Mouse (Mus musculus) lung, embryonic 15.5 days (tissue): ENCODE results near the gene Ripor1. TPM values are rescaled to one million over a fixed set of nuclear protein-coding genes. Genes with fewer than 3 reads are reported as not detected.

ENCODE experiments used
- ATAC-seq: fragments of 200-750 bp; cut with Nextera tagmentation; 2 replicates; pipeline ENCODE4 v1.8.0; 2017; ENCODE audit warnings: moderate number of reproducible peaks, borderline replicate concordance; ENCODE audit not compliant: low FRiP score, low TSS enrichment; ENCODE audit errors: extremely low read depth
- H3K27ac ChIP-seq: fragments of 300-500 bp; sonication (generic); 2 replicates; pipeline ENCODE4 v1.5.1; 2015; ENCODE audit warnings: moderate library complexity, mild to moderate bottlenecking, inconsistent platforms
- H3K27me3 ChIP-seq: fragments of 300-500 bp; sonication (generic); 2 replicates; pipeline ENCODE4 v1.6.1; 2015; ENCODE audit warnings: inconsistent platforms
- H3K36me3 ChIP-seq: fragments of 300-500 bp; sonication (generic); 2 replicates; pipeline ENCODE4 v1.6.1; 2015; ENCODE audit warnings: inconsistent platforms
- H3K4me1 ChIP-seq: fragments of 300-500 bp; sonication (generic); 2 replicates; pipeline ENCODE4 v1.6.1; 2015; ENCODE audit warnings: inconsistent platforms
- H3K4me2 ChIP-seq: fragments of 300-500 bp; sonication (generic); 2 replicates; pipeline ENCODE4 v1.6.1; 2015; ENCODE audit warnings: inconsistent platforms, mild to moderate bottlenecking, moderate library complexity
- H3K4me3 ChIP-seq: fragments of 300-500 bp; sonication (generic); 2 replicates; pipeline ENCODE4 v1.5.1; 2015; ENCODE audit warnings: mild to moderate bottlenecking, inconsistent platforms
- H3K9ac ChIP-seq: fragments of 300-500 bp; sonication (generic); 2 replicates; pipeline ENCODE4 v1.6.1; 2015; ENCODE audit warnings: inconsistent platforms
- H3K9me3 ChIP-seq: fragments of 300-500 bp; sonication (generic); 2 replicates; pipeline ENCODE4 v1.6.1; 2016; ENCODE audit warnings: inconsistent platforms
- WGBS: fragments of 180-500 bp; shearing (Covaris S2); methylation state at CpG from one replicate; pipeline ENCODE4 v1.1.7; 2015; 5-methylcytosine and 5-hydroxymethylcytosine counted together
- polyA plus RNA-seq: library from polyadenylated mRNA; unstranded; fragments of >200 nt; fragmentation: Nextera tagmentation; extraction: Ambion mirVana; gene quantifications from 2 replicates; pipeline ENCODE4 v1.2.1, GENCODE M21; 2015

Ripor1 gene
- polyA plus RNA-seq, 1 experiment from 2014 or later, result 34.1 TPM

DNA sequence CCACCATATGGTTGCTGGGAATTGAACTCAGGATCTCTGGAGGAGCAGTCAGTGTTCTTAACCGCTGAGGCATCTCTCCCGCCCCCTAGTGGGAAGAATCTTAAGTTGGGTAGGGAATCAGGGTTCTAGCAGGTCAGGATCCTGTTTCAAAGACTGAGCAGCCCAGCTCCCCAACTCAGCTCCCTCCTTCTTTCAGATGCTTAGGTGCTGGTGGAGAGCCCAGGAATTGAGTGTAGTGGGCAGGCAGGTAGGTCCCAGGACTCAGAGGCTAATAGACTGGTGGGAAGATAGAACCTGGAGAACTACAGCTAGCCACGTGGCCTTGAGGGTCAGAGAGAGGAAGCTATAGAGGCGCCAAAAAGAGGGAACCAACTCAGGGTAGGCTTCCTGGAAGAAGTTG lies 2.6 kb downstream of the Ripor1 start:
- H3K36me3 ChIP-seq, result no peaks in the 10 kb centered on the region
- no peaks in the 10 kb centered on the region for H3K9me3 ChIP-seq
- peak overlapping the region; percentile 86 for H3K4me2 ChIP-seq
- no peak overlapping the region for H3K9ac ChIP-seq
- no peak for ATAC-seq
- no peaks in the 10 kb centered on the region for H3K27me3 ChIP-seq
- H3K4me1 ChIP-seq, result peaks cover 30% of the 10 kb centered on the region
- H3K4me3 ChIP-seq, result peak overlapping the region; percentile 77; the same call in 1 of the 2 replicates
- no peak overlapping the region for H3K27ac ChIP-seq
- WGBS, result 30% methylated on average over 4 of the region's 4 CpGs

DNA sequence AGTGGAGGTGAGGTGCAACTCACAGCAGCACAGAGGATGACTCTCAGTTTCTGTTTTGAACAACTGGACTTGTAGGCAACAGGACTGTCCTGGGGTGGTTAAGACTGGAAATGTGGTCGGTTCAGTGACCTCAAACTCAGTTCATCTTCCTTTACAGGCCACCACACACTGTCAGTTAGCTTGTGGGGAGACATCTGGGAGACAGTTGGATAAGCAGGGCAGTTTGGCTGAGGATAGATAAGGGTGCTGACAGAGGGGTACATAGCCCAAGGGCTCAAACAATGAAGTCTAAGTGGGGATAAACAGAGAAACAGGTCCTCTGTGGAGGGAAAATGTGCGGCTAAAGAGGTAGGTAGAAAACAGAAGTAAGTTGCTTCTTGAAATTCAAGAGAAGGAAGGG lies 4.3 kb downstream of the Ripor1 start:
- ATAC-seq, result no peak
- no peaks in the 10 kb centered on the region for H3K9me3 ChIP-seq
- no peak overlapping the region for H3K27ac ChIP-seq
- no peak overlapping the region for H3K4me3 ChIP-seq
- H3K36me3 ChIP-seq, result no peaks in the 10 kb centered on the region
- H3K27me3 ChIP-seq, result peaks cover 3% of the 10 kb centered on the region; the same call in 1 of the 2 replicates
- H3K4me2 ChIP-seq, result no peak overlapping the region
- WGBS, result 56% methylated on average over 2 of the region's 2 CpGs
- H3K9ac ChIP-seq, result no peak overlapping the region
- peaks cover 43% of the 10 kb centered on the region for H3K4me1 ChIP-seq

- H3K36me3 ChIP-seq, result no peaks in the 10 kb centered on the region
- no peak overlapping the region for H3K9ac ChIP-seq
- H3K9me3 ChIP-seq, result no peaks in the 10 kb centered on the region
- no peak for ATAC-seq
- peaks cover 3% of the 10 kb centered on the region; the same call in 1 of the 2 replicates for H3K27me3 ChIP-seq
- no peak overlapping the region for H3K4me3 ChIP-seq
- no peak overlapping the region for H3K27ac ChIP-seq
- H3K4me1 ChIP-seq, result peaks cover 44% of the 10 kb centered on the region
- WGBS, result 43% methylated on average over 4 of the region's 4 CpGs
- H3K4me2 ChIP-seq, result no peak overlapping the region
Observed at GRCm38 (mm10) chr8:105609771-105610170, 4.7 kb downstream of the Ripor1 start.

DNA sequence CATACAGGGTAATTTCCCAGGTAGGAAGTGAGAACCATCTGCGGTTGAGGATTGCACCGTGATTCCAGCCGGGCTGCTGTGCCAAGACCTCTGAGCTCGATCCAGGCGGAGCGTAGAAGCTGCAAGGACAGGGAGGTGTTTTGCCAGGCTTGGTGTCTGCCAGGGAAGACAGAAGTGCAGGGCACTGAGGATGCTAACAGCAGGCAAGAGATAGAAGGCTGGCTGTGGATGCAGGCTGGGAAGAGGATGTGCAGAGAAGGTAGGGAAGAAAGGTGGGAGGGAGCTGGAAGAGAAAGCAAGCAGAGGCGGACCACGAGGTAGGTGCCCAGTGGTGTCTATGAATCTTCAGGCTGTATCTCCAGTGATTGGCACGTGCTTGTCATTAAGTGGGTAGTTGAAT lies 6.8 kb downstream of the Ripor1 start:
- peaks cover 3% of the 10 kb centered on the region; the same call in 1 of the 2 replicates for H3K27me3 ChIP-seq
- no peaks in the 10 kb centered on the region for H3K9me3 ChIP-seq
- H3K27ac ChIP-seq, result no peak overlapping the region
- no peak overlapping the region for H3K9ac ChIP-seq
- 86% methylated on average over 9 of the region's 9 CpGs for WGBS
- no peak overlapping the region for H3K4me2 ChIP-seq
- peaks cover 15% of the 10 kb centered on the region for H3K36me3 ChIP-seq
- H3K4me1 ChIP-seq, result peaks cover 34% of the 10 kb centered on the region
- ATAC-seq, result no peak
- no peak overlapping the region for H3K4me3 ChIP-seq

- H3K4me1 ChIP-seq, result peaks cover 25% of the 10 kb centered on the region
- peak overlapping the region; percentile 17 for H3K9ac ChIP-seq
- peaks cover 27% of the 10 kb centered on the region for H3K36me3 ChIP-seq
- no peak for ATAC-seq
- H3K27ac ChIP-seq, result no peak overlapping the region; the same call in 1 of the 2 replicates
- peak overlapping the region; percentile 97 for H3K4me2 ChIP-seq
- H3K9me3 ChIP-seq, result no peaks in the 10 kb centered on the region
- peak overlapping the region; percentile 55 for H3K4me3 ChIP-seq
- 4% methylated on average over 20 of the region's 20 CpGs for WGBS
- H3K27me3 ChIP-seq, result peaks cover 3% of the 10 kb centered on the region; the same call in 1 of the 2 replicates
Observed at GRCm38 (mm10) chr8:105613037-105613436, 8.0 kb downstream of the Ripor1 start.

DNA sequence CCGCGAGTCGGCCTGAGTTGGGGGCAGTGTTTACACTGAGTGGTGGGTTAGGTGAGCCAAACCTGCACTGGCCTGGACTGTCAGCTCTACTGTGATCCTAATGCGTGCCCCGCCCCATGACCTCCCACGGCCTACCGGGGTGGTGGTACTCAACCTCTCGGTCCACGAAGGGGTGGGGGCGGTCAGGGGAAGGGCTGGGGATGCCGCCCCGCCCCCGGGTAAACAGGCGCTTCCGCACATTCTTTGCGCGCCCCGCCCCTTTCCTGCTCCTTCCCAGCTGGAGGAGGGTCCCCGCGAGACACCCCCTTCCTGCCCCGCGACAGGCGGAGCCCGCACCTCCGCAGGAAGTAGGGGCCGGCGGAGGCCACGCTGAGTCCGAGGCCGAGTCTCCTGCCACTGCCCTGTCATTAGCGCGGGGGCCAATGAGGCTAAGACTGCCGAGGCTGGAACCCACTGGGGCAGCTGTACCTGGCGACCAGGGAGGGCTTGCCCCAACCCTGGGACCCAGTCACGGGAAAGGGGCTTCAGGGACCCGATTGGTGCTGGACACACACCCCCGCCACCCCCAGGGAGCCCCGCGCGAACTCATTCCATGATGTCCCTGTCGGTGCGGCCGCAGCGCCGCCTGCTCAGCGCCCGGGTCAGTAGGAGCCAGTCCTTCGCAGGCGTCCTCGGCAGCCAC lies 8.9 kb downstream of the Ripor1 start:
- peak overlapping the region; percentile 97 for H3K4me2 ChIP-seq
- peak overlapping the region; percentile 55 for H3K4me3 ChIP-seq
- peaks cover 25% of the 10 kb centered on the region for H3K4me1 ChIP-seq
- peaks cover 3% of the 10 kb centered on the region; the same call in 1 of the 2 replicates for H3K27me3 ChIP-seq
- peaks cover 36% of the 10 kb centered on the region for H3K36me3 ChIP-seq
- H3K9me3 ChIP-seq, result no peaks in the 10 kb centered on the region
- H3K27ac ChIP-seq, result peak overlapping the region; percentile 43
- ATAC-seq, result peak; percentile 79
- H3K9ac ChIP-seq, result peak overlapping the region; percentile 57
- WGBS, result under 1% methylated on average over 50 of the region's 50 CpGs

GRCm38 (mm10) chr8:105615942-105616341 lies 10.9 kb downstream of the Ripor1 start:
- Histone ChIP-seq H3K27ac (no peak overlapping the region), H3K36me3 (peaks cover 56% of the 10 kb centered on the region), H3K4me2 (no peak overlapping the region), H3K9me3 (no peaks in the 10 kb centered on the region), H3K4me1 (peaks cover 20% of the 10 kb centered on the region), H3K4me3 (no peak overlapping the region), H3K27me3 (peaks cover 3% of the 10 kb centered on the region; the same call in 1 of the 2 replicates), H3K9ac (no peak overlapping the region)
- no peak for ATAC-seq
- 90% methylated on average over 9 of the region's 9 CpGs for WGBS

DNA sequence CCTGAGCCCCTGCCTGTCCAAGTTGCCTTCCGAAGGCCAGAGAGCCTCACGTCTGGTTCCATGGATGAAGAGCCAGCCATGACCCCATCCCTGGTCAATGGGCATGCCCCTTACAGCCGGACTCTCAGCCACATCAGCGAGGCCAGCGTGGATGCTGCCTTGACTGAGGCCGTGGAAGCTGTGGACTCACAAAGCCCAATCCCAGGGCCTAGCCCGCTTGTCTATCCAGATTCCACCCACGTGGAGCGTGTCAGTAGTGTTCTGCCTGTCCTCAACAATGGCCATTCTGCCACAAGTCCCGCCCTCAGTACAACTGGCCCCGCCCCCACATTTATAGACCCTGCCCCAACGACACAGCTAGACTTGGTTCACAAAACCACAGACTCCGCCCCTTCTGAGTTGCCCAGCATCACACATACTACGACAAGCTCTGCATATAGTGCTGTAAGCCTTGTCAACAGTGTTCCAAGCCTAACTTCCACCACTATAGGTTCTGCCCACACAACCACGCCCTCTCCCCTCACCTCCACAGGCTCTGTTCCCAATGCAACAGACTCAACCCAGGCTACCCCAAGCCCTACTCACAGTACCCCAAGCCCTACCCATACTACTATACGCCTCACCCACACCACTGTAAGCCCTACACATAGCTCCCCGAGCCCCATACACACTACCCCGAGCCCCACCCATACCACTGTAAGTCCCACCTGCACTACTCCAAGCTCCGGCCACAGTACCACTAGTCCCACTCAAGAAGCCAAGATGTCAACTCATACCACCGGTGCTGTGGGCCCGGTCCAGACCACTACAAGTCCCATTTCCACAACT lies 12.6 kb downstream of the Ripor1 start:
- Histone ChIP-seq H3K4me3 (no peak overlapping the region), H3K27ac (no peak overlapping the region), H3K4me2 (no peak overlapping the region), H3K27me3 (peaks cover 3% of the 10 kb centered on the region; the same call in 1 of the 2 replicates), H3K9ac (no peak overlapping the region), H3K4me1 (peaks cover 29% of the 10 kb centered on the region), H3K9me3 (no peaks in the 10 kb centered on the region), H3K36me3 (peaks cover 62% of the 10 kb centered on the region)
- 88% methylated on average over 21 of the region's 21 CpGs for WGBS
- ATAC-seq, result no peak

DNA sequence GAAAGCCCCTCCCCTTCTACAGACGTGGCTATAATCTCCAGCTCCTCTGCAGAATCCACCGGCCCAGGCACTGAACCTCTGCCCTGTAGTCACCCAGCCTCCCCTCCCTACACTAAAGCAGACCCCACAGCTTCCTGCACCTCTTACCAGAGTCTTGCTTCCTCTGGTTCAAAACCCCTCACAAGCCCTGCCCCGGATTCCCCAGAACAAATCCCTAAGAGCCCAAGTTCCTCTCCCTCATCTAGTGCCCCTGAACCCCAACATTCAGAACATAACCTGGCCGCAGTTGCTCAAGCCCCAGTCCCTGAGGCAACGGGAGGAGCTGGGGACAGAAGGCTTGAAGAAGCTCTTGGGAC lies 13.2 kb downstream of the Ripor1 start:
- H3K9ac ChIP-seq, result no peak overlapping the region
- H3K4me2 ChIP-seq, result no peak overlapping the region
- 93% methylated on average over 5 of the region's 5 CpGs for WGBS
- H3K27me3 ChIP-seq, result no peaks in the 10 kb centered on the region
- H3K4me3 ChIP-seq, result no peak overlapping the region
- H3K4me1 ChIP-seq, result peaks cover 29% of the 10 kb centered on the region
- peaks cover 62% of the 10 kb centered on the region for H3K36me3 ChIP-seq
- H3K9me3 ChIP-seq, result no peaks in the 10 kb centered on the region
- H3K27ac ChIP-seq, result no peak overlapping the region
- no peak for ATAC-seq

DNA sequence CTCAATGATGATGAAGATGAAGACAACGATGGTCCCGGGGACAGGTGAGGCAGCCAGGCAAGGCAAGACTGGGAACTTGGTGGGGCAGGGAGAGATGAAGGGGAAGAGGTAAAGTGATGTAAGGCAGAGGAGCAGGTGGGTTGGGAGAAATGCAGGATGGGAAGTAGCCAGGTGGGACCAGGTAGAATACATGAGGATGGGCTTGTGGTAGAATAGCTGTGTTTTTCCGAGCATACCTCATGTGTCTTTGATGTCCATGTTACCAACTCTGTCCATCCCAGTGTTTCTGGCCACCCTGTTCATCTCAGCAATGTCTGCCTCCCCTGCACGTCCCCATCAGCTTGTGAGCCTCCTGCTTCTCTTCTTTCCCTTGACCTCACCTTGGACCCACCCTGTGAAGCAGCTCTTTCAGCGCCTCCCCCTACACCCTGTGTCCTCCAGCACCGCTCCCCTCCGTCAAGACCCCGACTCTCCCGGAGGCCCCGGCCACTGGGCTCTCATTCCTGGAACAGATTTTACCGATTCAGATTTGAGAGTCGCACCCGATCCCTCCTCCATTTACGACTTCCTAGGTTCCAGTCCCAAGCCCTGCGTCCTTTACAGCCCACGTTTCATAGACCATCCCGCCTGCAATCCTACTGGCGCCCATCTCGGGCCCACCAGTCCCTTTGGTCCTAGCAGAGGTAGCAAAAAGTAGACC lies 14.0 kb downstream of the Ripor1 start:
- Histone ChIP-seq H3K27me3 (no peaks in the 10 kb centered on the region), H3K4me2 (no peak overlapping the region), H3K4me1 (peaks cover 27% of the 10 kb centered on the region), H3K4me3 (no peak overlapping the region), H3K36me3 (peaks cover 62% of the 10 kb centered on the region), H3K27ac (no peak overlapping the region), H3K9me3 (no peaks in the 10 kb centered on the region), H3K9ac (no peak overlapping the region)
- 92% methylated on average over 19 of the region's 19 CpGs for WGBS
- ATAC-seq, result no peak

DNA sequence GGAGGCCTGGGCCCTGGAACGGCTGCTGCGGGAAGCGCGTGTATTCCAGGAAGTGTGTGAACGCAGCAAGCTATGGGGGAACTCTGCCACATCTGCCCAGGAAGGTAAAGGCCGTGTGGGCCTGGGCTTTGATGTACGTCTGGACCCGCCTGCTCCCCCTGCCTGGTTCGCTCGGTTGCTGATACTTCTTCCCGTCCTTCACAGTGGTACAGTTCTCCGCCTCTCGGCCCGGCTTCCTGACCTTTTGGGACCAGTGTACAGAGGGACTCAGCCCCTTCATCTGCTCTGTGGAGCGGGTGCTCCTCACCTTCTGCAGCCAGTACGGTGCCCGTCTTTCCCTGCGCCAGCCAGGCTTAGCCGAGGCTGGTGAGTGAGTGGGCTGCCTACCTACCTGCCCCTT lies 15.2 kb downstream of the Ripor1 start:
- H3K4me3 ChIP-seq, result no peak overlapping the region
- ATAC-seq, result no peak
- no peak overlapping the region for H3K4me2 ChIP-seq
- no peaks in the 10 kb centered on the region for H3K9me3 ChIP-seq
- no peaks in the 10 kb centered on the region for H3K27me3 ChIP-seq
- peaks cover 28% of the 10 kb centered on the region for H3K4me1 ChIP-seq
- no peak overlapping the region for H3K9ac ChIP-seq
- WGBS, result 78% methylated on average over 19 of the region's 19 CpGs
- peaks cover 62% of the 10 kb centered on the region for H3K36me3 ChIP-seq
- no peak overlapping the region for H3K27ac ChIP-seq
